Mouse (Mus musculus) forebrain, embryonic 14.5 days (tissue): ENCODE measurements at regions not wholly inside any gene's neighbourhood (a gene's known extent, or its start where the extent isn't known, plus 50 kb on each side); places are given as distances from the start of the nearest gene placed in this dataset.
A peak's percentile ranks its signal among the peaks of the same experiment; 100 is the strongest.

Experiments used
- ATAC-seq: fragments of 200-750 bp; cut with Nextera tagmentation; 2 replicates; pipeline ENCODE4 v1.8.0; 2017; ENCODE audit warnings: mild to moderate bottlenecking, moderate library complexity
- DNase-seq: peaks from one replicate; pipeline ENCODE4 v3.0.0-alpha.2; 2015; ENCODE audit warnings: low spot score
- H3K27ac ChIP-seq: fragments of 300-500 bp; sonication (generic); 2 replicates; pipeline ENCODE4 v1.5.1; 2014; ENCODE audit warnings: low read depth, mild to moderate bottlenecking, control low read depth, low read length, moderate library complexity
- H3K27me3 ChIP-seq: fragments of 300-500 bp; sonication (generic); replicated peaks from 2 replicates; pipeline ENCODE4 v1.6.1; 2014; ENCODE audit warnings: low read length, control low read depth, mixed read lengths; ENCODE audit not compliant: control insufficient read depth, insufficient read depth
- H3K36me3 ChIP-seq: fragments of 300-500 bp; sonication (generic); 2 replicates; pipeline ENCODE4 v1.6.1; 2014; ENCODE audit warnings: low read length, control low read depth; ENCODE audit not compliant: control insufficient read depth, insufficient read depth
- H3K4me1 ChIP-seq: fragments of 300-500 bp; sonication (generic); 2 replicates; pipeline ENCODE4 v1.6.1; 2014; ENCODE audit warnings: antibody characterized with exemption, low read length, control low read depth; ENCODE audit not compliant: control insufficient read depth, insufficient read depth
- H3K4me2 ChIP-seq: fragments of 300-500 bp; sonication (generic); 2 replicates; pipeline ENCODE4 v1.6.1; 2014; ENCODE audit warnings: mild to moderate bottlenecking, control low read depth, low read length
- H3K4me3 ChIP-seq: fragments of 300-500 bp; sonication (generic); 2 replicates; pipeline ENCODE4 v1.5.1; 2014; ENCODE audit warnings: low read depth, low read length, control low read depth
- H3K9ac ChIP-seq: fragments of 300-500 bp; sonication (generic); 2 replicates; pipeline ENCODE4 v1.6.1; 2014; ENCODE audit warnings: mild to moderate bottlenecking, low read length, control low read depth, moderate library complexity
- H3K9me3 ChIP-seq: fragments of 300-500 bp; sonication (generic); replicated peaks from 2 replicates; pipeline ENCODE4 v1.6.1; 2016; ENCODE audit warnings: low read length, control low read depth, mixed read lengths; ENCODE audit not compliant: control insufficient read depth
- WGBS: fragments of 180-500 bp; shearing (Covaris S2); extraction: QIAGEN DNeasy Blood & Tissue Kit; methylation state at CpG from one replicate; pipeline ENCODE4 v1.1.7; 2014; 5-methylcytosine and 5-hydroxymethylcytosine counted together

DNA sequence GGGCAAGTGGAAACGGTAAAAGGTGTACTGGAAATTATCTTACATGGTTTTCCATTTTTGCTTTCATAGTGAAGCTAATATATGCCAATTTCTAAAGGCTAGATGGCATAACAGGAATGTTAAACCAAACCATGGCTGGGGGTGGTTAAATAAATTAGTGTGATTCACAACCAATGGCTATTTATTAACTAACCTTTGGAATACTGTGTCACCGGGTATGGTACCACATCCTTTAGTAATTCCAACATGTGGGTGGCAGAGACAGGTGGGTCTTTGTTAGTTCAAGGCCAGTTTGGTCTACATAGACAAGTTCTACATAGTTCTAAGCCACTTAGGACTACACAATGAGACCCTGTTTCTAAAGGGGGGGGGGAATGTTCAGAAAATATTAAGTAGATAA is 179.8 kb upstream of the Plxnc1 start:
- Histone ChIP-seq H3K4me2 (no peak overlapping the region), H3K9ac (no peak overlapping the region), H3K4me3 (no peak overlapping the region), H3K4me1 (no peaks in the 10 kb centered on the region), H3K9me3 (no peaks in the 10 kb centered on the region), H3K36me3 (no peaks in the 10 kb centered on the region), H3K27me3 (no peaks in the 10 kb centered on the region), H3K27ac (no peak overlapping the region)
- DNase-seq (no peak), ATAC-seq (no peak)
- 96% methylated on average over 2 of the region's 2 CpGs for WGBS

DNA sequence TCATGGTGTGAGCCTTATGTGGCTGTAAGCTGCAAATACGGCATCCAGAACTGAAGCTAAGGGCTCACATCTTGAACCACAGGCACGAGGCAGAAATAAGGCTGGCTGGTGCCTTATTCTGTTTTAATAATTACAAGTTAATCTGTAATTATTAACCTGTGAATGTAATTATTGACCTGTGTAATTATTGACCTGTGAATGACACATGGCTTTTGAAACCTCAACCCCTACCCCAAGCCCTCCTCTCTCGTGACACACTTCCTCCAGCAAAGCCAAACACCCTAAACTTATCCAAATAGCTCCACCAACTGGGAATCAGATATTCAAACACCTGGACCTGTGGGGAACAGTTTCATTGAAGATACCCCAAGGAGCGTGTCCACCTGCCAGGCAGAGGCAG is 175.4 kb upstream of the Plxnc1 start:
- H3K9ac ChIP-seq = no peak overlapping the region
- no peak overlapping the region for H3K4me3 ChIP-seq
- H3K36me3 ChIP-seq = no peaks in the 10 kb centered on the region
- H3K27me3 ChIP-seq = no peaks in the 10 kb centered on the region
- no peak for DNase-seq
- no peak overlapping the region for H3K4me2 ChIP-seq
- H3K27ac ChIP-seq = no peak overlapping the region
- H3K9me3 ChIP-seq = no peaks in the 10 kb centered on the region
- 80% methylated on average over 4 of the region's 4 CpGs for WGBS
- H3K4me1 ChIP-seq = peaks cover 9% of the 10 kb centered on the region; the same call in 1 of the 2 replicates
- no peak for ATAC-seq

DNA sequence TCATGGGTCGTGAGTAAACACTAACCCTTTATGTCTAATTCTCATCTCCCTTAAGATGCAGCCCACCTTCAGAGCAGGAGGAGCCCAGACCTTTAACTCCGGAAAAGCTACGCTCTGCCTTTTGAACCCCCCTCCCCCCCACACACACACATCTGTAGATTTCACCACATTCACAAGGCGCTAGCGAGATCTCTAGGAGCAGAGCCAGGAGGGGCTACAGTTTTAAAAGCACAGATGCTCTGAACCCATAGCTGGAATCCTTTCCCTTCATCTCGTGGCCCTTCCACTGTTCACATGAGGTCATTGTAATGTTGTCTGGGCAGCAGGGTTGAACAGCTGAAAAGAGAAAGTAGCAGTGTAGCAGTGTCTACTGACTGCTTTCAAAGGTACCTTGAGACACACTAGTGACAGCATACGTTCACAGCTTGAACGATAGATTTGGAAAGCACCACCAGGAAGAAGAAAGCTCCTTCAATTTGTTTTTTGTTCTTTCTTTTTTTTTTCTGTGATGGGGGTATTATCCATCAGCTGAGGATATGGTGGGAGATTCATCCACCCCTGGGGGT is 174.2 kb upstream of the Plxnc1 start:
- Histone ChIP-seq H3K4me2 (no peak overlapping the region), H3K27ac (no peak overlapping the region), H3K9ac (no peak overlapping the region), H3K4me1 (peaks cover 9% of the 10 kb centered on the region; the same call in 1 of the 2 replicates), H3K27me3 (no peaks in the 10 kb centered on the region), H3K4me3 (no peak overlapping the region), H3K9me3 (no peaks in the 10 kb centered on the region), H3K36me3 (no peaks in the 10 kb centered on the region)
- DNase-seq = no peak
- ATAC-seq = 0 out of 2 replicates have a peak, but pooled peaks have one; percentile 11
- 54% methylated on average over 8 of the region's 8 CpGs for whole genome bisulfite sequencing

DNA sequence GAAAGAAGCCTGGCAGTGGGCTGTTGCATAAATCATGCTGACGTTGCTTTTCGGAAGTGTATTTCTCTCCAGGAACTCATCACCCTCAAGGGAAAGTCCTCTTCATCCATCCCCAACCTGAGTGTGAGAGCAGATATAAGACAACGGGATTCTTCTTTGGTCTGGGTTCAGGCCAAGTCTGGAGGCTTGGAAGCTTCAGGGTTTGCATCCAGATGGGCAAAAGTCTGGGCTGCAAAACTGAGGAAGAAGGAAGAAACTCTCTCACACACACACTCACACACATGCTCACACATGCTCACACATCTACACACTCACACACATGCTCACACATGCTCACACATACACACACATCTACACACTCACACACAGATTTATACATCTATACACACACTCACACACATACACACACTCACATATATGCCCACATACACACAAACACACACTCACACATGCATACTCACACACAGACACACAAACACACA is 173.1 kb upstream of the Plxnc1 start:
- H3K9me3 ChIP-seq = no peaks in the 10 kb centered on the region
- peaks cover 9% of the 10 kb centered on the region; the same call in 1 of the 2 replicates for H3K4me1 ChIP-seq
- no peak for DNase-seq
- ATAC-seq = no peak; the same call in 1 of the 2 replicates
- peak overlapping the region; percentile 71 for H3K27ac ChIP-seq
- H3K9ac ChIP-seq = no peak overlapping the region
- H3K4me3 ChIP-seq = no peak overlapping the region
- H3K4me2 ChIP-seq = no peak overlapping the region
- H3K36me3 ChIP-seq = no peaks in the 10 kb centered on the region
- WGBS = 38% methylated on average over 3 of the region's 3 CpGs
- H3K27me3 ChIP-seq = no peaks in the 10 kb centered on the region

DNA sequence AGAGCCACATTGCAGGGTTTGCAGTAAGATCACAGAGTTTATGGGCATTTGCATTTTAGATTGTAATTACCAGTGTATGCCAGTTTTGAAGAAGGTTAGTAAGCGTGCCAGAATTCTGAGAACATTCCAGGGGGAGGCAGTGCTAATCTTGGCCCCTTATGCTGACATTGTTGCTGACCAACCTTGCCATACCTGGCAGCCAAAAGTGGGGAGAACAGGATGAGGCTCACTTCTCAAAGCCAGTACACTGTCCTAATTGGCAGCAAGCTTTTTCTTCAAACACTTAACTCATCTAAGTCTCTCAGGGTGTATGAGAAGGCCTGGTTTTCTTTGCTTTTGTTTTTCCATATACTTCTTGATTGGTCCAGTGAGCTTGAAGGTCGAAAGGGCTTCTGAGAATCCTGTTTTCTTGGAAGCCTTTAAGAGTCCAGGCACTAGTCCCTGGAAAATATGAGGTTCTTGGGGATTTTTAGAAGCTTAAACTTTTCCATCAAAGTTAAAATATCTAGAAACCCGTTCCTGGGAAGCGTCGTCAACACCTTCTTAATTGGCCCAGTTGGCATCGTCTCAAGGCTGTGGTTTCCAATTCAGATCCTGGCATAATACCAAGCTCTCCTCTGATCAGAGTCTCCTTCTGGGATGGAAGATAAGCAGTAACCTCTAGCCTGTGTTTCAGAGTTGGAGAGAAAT is 172.6 kb upstream of the Plxnc1 start:
- no peak overlapping the region for H3K4me2 ChIP-seq

DNA sequence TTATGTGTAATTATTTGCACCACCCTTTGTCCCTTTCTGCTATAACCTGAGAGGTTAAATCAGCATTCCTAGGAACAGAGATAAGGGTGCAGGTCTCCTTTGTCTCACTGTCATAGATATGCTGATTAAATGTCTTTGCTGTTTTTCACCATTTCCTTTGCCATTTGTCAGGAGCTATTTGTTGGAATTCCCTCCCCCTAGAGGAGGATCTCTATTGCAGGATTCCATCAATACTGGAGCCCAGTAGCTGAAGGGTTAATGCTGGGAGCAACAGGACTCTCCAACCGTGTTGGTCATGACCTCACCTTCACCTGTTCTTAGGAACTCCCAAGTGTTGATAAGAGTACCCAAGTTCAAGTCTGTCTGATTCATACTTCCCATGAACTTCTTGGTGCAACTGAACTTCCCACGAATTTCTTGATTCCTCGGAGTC is 172.0 kb upstream of the Plxnc1 start:
- Histone ChIP-seq H3K9me3 (no peaks in the 10 kb centered on the region), H3K27me3 (no peaks in the 10 kb centered on the region), H3K4me2 (no peak overlapping the region), H3K27ac (peak overlapping the region; percentile 21; the same call in 1 of the 2 replicates), H3K4me1 (peaks cover 9% of the 10 kb centered on the region; the same call in 1 of the 2 replicates), H3K36me3 (no peaks in the 10 kb centered on the region), H3K9ac (no peak overlapping the region), H3K4me3 (no peak overlapping the region)
- ATAC-seq (no peak), DNase-seq (no peak)
- WGBS = 35% methylated on average over 3 of the region's 3 CpGs

More for the DNA sequence above, 172.6 kb upstream of the Plxnc1 start:
- no peaks in the 10 kb centered on the region for H3K9me3 ChIP-seq
- peaks cover 9% of the 10 kb centered on the region; the same call in 1 of the 2 replicates for H3K4me1 ChIP-seq
- peak; percentile 90 for DNase-seq
- peak overlapping the region; percentile 71; the same call in 1 of the 2 replicates for H3K27ac ChIP-seq
- H3K4me3 ChIP-seq = no peak overlapping the region
- no peaks in the 10 kb centered on the region for H3K27me3 ChIP-seq
- H3K36me3 ChIP-seq = no peaks in the 10 kb centered on the region
- no peak overlapping the region for H3K9ac ChIP-seq
- peak; percentile 76 for ATAC-seq
- 40% methylated on average over 6 of the region's 6 CpGs for WGBS

DNA sequence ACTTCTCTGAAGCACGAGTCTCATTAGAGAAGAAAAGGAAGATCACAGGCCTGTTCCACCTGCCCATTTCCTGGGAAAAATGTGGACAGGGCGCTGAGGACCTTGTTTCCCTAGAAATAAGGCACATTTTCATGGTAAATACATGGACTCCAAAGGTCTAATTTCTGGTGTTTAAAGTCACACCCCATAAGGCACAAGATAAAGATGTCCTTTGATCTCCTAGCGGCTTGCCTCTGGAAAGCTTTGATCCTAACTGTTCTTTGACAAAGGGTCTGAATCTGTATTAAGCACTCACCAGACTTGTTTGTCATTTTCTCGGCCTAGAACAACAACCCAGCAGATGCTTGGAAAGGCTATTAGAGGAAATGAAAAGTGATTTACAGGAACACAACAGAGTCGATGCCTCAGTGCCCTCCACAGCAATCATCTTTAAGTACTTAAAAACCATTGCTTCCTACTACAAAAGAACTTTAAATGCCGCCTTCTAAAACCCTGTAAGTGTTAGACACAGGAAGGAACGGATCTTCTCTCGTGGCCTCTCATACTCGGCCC is 168.3 kb upstream of the Plxnc1 start:
- H3K9me3 ChIP-seq = no peaks in the 10 kb centered on the region
- H3K36me3 ChIP-seq = no peaks in the 10 kb centered on the region
- 39% methylated on average over 9 of the region's 9 CpGs for WGBS
- H3K27ac ChIP-seq = no peak overlapping the region
- no peak overlapping the region for H3K4me2 ChIP-seq
- peaks cover 12% of the 10 kb centered on the region for H3K4me1 ChIP-seq
- H3K9ac ChIP-seq = no peak overlapping the region
- no peak for ATAC-seq
- H3K27me3 ChIP-seq = no peaks in the 10 kb centered on the region
- no peak overlapping the region for H3K4me3 ChIP-seq
- no peak for DNase-seq

DNA sequence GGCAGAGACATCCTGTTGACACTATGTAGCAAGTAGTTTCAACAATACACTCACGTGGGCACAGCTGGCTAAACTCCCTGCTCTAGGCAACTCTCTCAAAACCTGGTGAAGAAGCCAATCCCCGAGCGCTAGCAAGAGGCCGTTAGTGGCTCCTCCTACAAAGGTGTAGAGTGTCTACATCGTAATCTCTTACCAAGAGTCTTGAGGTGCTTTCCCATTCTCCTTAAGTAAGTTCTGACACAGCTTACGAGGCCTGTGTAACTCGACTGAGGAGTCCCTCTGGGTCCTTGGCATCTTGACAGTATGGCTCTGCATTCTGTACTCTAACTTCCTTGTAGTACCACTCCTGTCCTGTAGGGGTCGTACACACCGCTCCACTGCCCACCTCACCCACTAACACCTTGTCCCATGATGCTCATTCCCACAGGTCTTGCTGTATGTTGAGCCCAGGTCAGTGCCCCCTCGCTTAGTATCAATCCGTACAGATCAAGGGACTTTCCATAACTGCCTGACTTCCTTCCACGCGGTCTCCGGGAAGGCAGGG is 167.7 kb upstream of the Plxnc1 start:
- peaks cover 15% of the 10 kb centered on the region for H3K4me1 ChIP-seq
- DNase-seq (no peak), ATAC-seq (no peak)
- H3K27me3 ChIP-seq = no peaks in the 10 kb centered on the region
- H3K36me3 ChIP-seq = no peaks in the 10 kb centered on the region
- no peak overlapping the region for H3K4me3 ChIP-seq
- H3K9me3 ChIP-seq = no peaks in the 10 kb centered on the region
- no peak overlapping the region for H3K4me2 ChIP-seq
- no peak overlapping the region for H3K27ac ChIP-seq
- H3K9ac ChIP-seq = no peak overlapping the region
- WGBS = 73% methylated on average over 14 of the region's 14 CpGs
